Mouse (Mus musculus): ENCODE results near the gene Tspan13.

Gene Tspan13

DNA sequence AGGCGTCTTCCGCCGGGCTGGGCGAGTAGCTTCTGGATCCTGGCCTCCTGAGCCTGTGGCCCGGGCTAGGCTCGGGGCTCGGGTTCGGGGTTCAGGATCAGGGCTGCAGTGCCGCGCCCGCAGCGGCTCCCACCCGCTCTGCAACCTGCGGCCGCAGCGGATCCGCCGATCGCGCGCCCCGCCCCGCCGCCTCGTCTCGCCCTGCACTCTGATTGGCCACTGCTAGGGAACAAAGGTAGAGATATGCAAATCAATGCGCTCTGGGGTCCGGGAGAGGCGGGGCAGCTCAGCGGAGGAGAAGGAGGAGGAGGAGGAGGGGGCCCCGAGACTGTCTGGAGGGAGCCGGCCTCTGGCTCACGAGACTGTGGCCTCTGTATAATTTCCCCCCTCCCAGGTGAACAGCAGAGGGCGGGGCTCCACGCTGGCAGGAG, at the start of gene Tspan13:
Tspan13 (minus strand) TSS at position 153 of the 431 bp plus-strand sequence.
- in situ Hi-C loops (cut with MboI, MseI) = loop anchor here (5.0 kb wide), 1 partner anchor 115 kb away; the partner anchor contains the start of genes Ankmy2 and Bzw2

GRCm38 (mm10) chr12:36091964-36092363, 49.7 kb upstream of the Tspan13 start:
- in situ Hi-C loops (cut with MboI, MseI) = loop anchor here (10.0 kb wide), 1 partner anchor 1433 kb away; no protein-coding TSS in a partner anchor

DNA sequence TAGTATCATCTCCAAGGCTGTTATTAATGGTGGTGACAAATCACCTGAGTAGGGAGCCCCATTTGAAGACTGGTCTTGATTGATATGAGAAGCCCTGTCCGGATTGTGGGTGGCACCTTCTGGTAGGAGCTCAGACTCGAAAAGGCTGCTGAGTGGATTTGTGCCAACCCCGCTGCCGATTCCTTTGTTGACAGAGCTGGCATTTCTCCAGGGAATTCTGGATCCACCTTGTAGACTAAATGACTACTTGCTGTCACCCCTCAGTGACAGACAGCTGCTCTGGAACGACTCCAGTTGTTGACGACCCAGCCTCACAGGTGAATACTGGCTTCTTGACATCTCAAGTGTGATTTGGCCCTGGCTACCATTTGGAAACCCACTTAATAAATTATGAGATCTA, 46.9 kb upstream of the Tspan13 start:
- in situ Hi-C loops (cut with MboI, MseI) = no loop called here

DNA sequence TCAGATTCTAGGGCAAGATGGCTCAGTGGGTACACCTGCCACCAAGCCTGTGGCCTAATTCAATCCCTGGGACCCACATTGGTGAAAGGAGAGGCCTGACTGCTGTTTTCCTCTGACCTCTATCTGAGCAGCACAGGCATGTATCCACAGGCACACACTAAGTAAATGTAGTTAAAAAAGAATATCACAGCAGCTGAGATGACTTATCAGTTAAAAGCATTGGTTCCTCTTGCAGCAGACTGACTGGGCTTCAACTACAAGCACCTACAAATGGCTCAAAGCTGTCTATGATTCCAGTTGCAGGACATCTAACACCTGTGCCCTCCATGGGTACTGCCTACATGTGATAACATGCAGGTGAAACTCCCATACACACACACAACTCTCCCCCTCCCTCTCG, 46.5 kb upstream of the Tspan13 start:
- in situ Hi-C loops (cut with MboI, MseI) = no loop called here

DNA sequence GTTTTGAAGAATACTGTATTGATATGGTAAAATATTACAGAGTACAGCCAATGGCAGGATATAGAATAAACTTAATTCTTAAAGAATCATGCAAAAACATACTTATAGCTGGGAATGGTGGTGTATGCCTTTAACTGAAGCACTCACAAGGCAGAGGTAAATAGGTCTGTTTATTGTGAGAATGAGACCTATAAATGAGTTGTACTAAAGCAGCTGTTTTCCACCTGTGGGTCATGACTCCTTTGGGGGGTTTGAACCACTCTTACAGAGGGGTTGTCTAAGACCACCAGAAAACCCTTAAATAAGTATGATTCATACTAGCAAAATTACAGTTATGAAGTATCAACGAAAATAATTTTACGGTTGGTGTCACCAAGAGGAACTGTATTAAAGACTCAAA, 43.1 kb upstream of the Tspan13 start:
- in situ Hi-C loops (cut with MboI, MseI) = no loop called here

DNA sequence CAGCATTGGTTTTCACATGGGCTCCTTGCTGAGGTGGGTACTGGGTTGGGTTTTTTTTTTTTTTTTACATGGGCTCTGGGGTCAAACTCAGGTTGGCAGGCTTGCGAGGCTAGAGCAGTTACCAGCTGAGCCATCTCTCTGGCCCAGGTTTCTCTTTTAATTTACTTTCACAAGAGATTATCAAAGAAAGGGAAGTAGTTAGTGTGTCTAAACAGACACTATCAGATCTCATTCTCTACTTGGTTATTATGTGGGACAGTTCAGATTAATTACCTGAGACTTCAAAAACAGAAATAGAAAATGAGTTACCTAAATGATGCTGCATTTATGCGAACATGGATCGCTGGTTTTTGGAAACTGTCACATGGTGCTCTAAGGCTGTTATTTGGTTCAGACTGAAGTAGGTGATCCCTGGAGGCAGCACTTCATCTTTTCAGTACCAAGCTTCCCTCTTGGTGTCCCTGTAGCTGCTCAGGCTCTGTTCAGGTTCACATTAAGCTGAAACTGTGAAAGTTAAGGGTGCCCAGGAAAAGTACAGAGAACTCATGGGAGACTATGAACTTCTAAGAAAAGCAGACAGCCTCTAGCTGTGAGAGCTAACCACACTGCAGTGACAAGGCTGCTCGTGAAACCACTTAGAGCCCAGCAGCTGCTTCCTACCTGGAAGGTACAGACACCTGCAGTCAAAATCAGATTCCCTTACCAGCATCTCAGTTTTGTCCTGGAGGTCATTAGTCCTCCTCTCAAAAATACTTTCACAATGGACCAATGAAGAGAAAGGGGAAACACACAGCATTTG, 36.0 kb upstream of the Tspan13 start:
- in situ Hi-C loops (cut with MboI, MseI) = no loop called here

DNA sequence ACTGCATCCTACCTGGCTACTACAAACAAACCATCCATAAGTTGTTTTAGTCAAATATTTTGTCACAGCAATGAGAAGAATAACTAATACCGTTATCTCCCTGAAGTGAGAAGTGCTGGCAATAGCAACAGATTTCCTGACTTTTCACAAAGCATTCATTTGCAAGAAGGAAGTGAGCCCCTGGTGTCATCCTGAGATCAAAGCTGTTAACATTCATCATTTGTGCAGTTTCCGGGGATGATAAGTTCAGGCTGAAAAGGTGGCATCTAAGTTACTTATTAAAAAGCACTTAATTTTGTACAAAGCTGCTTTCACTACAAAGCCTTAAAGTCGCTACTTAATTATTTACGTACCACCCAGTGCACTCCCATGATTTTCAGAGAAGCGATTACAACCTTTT, 30.6 kb upstream of the Tspan13 start:
- in situ Hi-C loops (cut with MboI, MseI) = no loop called here

DNA sequence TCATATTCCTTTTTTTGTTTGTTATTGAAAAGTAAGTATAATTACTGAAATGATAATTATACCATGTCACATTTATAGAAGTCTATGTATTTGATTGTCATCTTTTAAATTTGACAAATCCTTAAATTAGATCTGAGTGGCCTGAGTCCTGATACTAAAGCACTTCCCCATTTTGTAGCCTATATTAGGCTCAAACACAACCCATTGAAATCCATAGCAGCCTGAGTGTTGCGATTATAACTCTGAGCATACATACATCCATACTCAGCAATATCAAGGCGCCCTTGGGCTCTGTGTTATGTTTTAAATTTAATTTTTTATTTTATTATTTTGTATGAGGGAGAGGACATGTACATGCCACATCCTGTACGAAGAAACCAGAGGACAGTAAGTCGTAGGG, 27.9 kb upstream of the Tspan13 start:
- in situ Hi-C loops (cut with MboI, MseI) = no loop called here

- in situ Hi-C loops (cut with MboI, MseI) = no loop called here
Measured at GRCm38 (mm10) chr12:36067538-36067937, 25.2 kb upstream of the Tspan13 start.

- in situ Hi-C loops (cut with MboI, MseI) = no loop called here
Measured at GRCm38 (mm10) chr12:36065911-36066310, 23.6 kb upstream of the Tspan13 start.

- in situ Hi-C loops (cut with MboI, MseI) = no loop called here
Measured at GRCm38 (mm10) chr12:36057699-36058098, 15.4 kb upstream of the Tspan13 start.

DNA sequence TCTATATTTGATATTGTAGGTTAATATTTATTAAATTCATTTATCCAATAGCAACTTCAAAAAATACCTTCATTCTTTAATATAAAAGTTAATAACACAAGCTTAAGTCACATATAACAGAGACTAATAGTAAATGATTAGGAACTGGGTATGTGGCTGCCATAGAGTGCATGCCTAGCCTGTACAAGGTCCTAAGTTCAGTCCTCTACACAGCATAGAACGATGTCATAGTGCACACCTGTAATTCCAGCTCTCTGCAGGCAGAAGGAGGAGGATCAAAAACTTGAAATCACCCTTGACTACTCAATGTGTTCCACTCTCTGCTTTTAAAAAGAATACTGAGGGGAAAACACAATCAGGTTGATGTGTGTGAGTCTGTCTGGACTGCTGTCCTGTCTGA, 8.0 kb upstream of the Tspan13 start:
- in situ Hi-C loops (cut with MboI, MseI) = no loop called here

GRCm38 (mm10) chr12:36047593-36047992, 5.3 kb upstream of the Tspan13 start:
- in situ Hi-C loops (cut with MboI, MseI) = no loop called here

DNA sequence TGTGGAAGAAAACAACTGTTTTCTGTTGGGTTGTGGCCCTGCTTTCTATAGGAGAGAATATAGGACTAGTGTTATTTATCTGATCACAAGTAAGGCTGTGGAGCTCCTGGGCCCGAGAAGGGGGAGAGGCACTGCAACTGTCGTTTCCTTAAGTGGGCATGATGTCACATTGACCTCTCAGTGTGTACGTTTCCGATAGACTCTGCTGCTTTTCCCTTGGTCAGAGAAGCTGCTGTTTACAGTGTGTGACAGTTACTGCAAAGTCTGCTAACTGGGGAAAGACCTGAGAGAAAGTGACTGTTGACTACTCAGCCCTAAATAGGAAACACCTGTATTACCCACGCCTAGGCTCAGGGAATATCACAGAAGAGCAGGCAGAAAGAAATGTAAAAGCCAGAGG, 3.9 kb upstream of the Tspan13 start:
- in situ Hi-C loops (cut with MboI, MseI) = no loop called here

GRCm38 (mm10) chr12:36044691-36045090, 2.4 kb upstream of the Tspan13 start:
- in situ Hi-C loops (cut with MboI, MseI) = loop anchor here (5.0 kb wide), 1 partner anchor 113 kb away; the partner anchor contains the start of genes Ankmy2 and Bzw2

DNA sequence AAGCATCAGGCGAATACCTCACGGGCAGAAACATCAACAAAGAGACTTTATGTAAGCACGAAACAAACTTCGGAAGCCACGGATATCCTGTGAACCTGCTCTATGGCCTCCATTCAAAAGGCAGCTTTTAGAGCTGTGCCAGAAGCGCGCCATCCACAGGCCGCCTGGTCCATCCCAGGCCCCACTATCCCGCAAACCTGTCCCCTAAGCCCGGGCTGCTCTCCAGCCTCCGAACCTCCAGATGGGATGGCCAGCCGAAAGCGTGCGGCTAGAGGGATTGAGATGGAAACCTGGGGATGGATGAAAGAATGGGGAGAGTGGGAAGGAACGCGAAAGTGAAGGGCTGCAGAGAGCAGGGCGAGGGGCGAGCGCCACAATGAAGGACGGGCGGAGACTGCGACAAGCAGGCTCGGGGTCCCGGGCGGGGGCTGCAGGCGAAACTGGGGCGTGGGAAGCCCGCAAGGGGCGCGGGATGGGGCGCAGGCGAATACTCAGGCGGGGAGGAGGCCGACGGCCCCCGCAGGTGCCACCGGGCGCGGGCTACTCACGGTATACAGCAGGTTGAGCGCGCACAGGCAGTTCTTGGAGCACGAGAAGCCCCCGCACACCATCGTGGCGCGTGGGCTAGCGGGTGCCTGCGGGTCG, 475 bp downstream of the Tspan13 start:
- in situ Hi-C loops (cut with MboI, MseI) = loop anchor here (5.0 kb wide), 1 partner anchor 115 kb away; the partner anchor contains the start of genes Ankmy2 and Bzw2

GRCm38 (mm10) chr12:36041281-36041589, 1.1 kb downstream of the Tspan13 start:
- in situ Hi-C loops (cut with MboI, MseI) = loop anchor here (5.0 kb wide), 1 partner anchor 116 kb away; the partner anchor contains the start of genes Ankmy2 and Bzw2

DNA sequence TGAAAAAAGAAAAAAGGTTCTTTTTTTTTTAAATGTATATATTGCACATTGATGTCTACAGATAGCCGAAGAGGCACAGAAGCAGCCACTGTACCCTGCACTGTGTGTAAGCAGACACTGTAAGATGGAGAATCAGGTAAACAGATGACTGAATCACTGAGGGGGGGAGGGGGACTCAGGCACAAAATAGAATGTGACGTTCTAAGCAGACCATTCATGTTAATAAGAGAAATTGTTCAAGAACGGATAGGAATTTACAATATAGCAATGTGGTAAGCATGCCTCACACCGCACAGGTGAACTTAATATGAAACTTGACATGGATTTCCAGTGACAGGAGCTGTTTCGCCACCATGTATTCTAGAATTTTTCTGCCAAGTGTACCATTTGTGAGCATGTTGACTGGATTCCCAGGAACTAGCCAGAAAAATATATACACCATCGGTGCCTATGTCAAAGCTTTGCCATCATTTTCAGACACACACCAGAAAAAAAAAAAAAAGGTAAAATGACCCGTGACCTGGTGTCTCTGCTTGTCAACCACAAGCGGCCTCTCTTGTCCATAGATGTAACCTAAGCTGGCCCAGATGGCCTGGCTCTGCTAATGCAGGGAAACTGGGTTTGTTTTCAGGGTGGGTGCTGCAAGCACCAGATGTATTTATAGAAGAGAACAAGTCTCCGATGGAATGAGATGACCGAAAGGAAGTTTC, 1.6 kb downstream of the Tspan13 start:
- in situ Hi-C loops (cut with MboI, MseI) = loop anchor here (5.0 kb wide), 1 partner anchor 117 kb away; the partner anchor contains the start of genes Ankmy2 and Bzw2

- in situ Hi-C loops (cut with MboI, MseI) = loop anchor here (5.0 kb wide), 1 partner anchor 118 kb away; the partner anchor contains the start of genes Ankmy2 and Bzw2
Measured at GRCm38 (mm10) chr12:36039541-36040084, 2.7 kb downstream of the Tspan13 start.

DNA sequence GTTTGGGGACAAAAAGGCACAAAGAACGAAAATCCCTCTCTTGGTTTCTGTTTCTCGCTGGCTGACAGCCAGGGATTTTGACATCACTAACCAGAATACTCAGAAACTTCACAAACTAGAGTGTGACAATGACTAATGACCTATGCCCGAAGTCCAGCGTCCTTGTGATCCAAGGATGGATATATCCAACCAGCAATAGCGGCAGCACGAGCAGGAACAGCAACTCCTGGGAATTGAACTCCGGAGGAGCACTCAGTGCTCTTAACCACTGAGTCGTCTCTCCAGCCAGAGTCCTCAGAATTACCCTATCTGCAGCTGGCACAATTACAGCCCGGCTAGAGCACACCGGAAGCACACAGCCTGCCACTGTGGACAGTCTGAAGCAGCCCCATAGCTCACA, 5.5 kb downstream of the Tspan13 start:
- in situ Hi-C loops (cut with MboI, MseI) = no loop called here

DNA sequence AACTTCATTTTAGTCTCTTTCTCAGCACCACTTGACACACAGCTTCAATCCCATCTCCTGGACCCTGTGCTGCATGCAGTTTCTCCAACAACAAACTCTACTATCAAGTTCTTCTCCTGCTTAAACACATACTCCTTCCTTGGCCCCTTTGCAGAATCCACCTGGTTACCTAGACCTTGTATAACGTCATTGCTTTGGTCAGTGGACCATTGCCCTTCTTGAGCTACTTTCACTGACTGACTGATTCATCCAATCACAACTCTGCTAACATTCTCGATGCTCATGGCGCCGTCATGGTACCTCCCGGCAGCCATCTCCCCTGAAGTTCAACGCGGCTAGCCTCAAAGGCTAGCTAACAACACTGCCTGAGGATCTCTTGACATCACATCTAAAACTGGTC, 6.2 kb downstream of the Tspan13 start:
- in situ Hi-C loops (cut with MboI, MseI) = no loop called here

DNA sequence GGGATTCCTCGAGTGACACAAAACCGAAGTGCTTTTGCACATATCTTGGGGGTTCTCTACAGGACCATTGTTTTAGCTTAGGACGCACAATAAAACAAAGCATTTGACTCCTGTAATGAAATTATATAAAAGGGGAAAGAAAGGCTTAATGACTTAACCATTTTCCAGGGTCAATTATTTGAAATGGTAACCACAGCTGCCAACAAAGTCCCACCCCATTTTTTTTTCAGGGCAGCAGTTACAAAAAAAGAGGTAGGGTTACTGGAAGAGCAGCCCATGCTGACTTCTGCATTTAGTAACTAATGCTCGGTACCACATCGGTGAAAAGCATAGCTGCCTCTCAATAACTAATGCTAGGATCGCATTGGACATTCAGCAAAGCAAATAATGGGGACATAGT, 6.8 kb downstream of the Tspan13 start:
- in situ Hi-C loops (cut with MboI, MseI) = no loop called here

All from regulatory T cell (primary cell).